Mouse (Mus musculus) bone marrow, adult 2 months (tissue): ENCODE measurements around the gene Pdxdc1. TPM values are rescaled to one million over a fixed set of nuclear protein-coding genes. Genes with fewer than 3 reads are reported as not detected.

Experiments used
- H3K27ac ChIP-seq: fragments of 200-500 bp; 2 replicates; pipeline ENCODE4 v1.5.1; 2012; ENCODE audit warnings: low read depth, mild to moderate bottlenecking, control low read depth, inconsistent platforms, low read length; ENCODE audit not compliant: control insufficient read depth, poor library complexity, insufficient read depth
- H3K4me1 ChIP-seq: fragments of 200-500 bp; 2 replicates; pipeline ENCODE4 v1.6.1; 2011; ENCODE audit warnings: low read length; ENCODE audit not compliant: control insufficient read depth, insufficient read depth
- H3K4me3 ChIP-seq: fragments of 200-500 bp; replicated peaks from 2 replicates; pipeline ENCODE3; 2011; ENCODE audit warnings: mild to moderate bottlenecking, low read depth, low read length, control low read depth; ENCODE audit not compliant: control insufficient read depth
- CTCF ChIP-seq: fragments of 200-500 bp; IDR thresholded peaks from 2 replicates; pipeline ENCODE4 v1.5.1; 2011; ENCODE audit warnings: low read length, control low read depth; ENCODE audit not compliant: control insufficient read depth, insufficient read depth
- POLR2A ChIP-seq: fragments of 200-500 bp; IDR thresholded peaks from 2 replicates; pipeline ENCODE4 v1.6.1; 2011; ENCODE audit warnings: low read depth, mild to moderate bottlenecking, control low read depth, low read length, borderline replicate concordance; ENCODE audit not compliant: control insufficient read depth
- WGBS: fragments of 180-500 bp; shearing (Covaris S2); methylation state at CpG from one replicate; pipeline ENCODE4 v1.1.7; 2018; 5-methylcytosine and 5-hydroxymethylcytosine counted together
- polyA plus RNA-seq: library from polyadenylated mRNA; stranded (reverse); fragments of >200 nt; gene quantifications from 2 replicates; pipeline ENCODE4 v1.2.4, GENCODE M21; 2011; ENCODE audit warnings: low replicate concordance; ENCODE audit not compliant: missing spikeins, insufficient read depth, insufficient read length

Pdxdc1 gene
- polyA plus RNA-seq, 1 experiment = 70.8 TPM

DNA sequence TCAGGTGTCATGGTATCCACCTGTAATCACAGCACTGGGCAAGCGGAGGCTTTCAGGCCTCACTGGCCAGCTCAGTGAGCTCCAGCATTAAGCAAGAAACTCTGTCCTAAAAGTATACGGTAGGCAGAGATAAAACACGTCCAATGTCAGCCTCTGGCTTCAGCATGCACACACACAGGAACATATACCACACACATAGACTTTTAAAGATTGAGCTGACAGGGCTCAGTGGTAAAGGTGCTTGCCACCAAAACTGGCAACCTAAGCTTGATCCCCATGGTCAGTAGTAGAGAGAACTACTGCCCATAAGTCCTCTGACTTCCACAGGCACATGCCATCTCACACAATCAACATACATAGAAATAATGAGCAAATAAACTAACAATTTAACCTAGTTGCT, 62.0 kb downstream of the Pdxdc1 start:
- no peak for TF ChIP-seq POLR2A
- no peak for TF ChIP-seq CTCF
- no peak overlapping the region for H3K27ac ChIP-seq
- no peaks in the 10 kb centered on the region for H3K4me1 ChIP-seq
- WGBS = 84% methylated on average over 3 of the region's 3 CpGs
- H3K4me3 ChIP-seq = no peak overlapping the region

DNA sequence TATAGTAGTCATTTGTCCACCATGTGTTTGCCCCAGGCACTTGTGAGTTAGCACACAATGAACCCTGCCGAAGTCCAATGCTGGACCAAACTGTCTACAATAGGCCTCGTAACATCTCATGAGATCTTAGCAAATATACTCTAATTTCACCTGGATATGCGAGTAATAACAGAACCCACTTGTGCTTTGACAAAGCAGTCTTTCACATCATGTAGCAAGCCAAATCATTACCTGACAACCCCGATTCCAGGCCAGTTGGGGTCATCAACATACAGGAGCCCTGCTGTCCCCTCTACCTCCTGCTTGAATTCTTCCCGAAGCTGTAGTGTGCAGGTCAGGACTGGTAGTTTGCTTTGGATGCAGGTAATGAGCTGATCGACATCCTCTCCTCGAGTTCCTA, 62.9 kb downstream of the Pdxdc1 start:
- 82% methylated on average over 7 of the region's 7 CpGs for WGBS
- TF ChIP-seq POLR2A = no peak
- no peak for TF ChIP-seq CTCF
- H3K27ac ChIP-seq = no peak overlapping the region

DNA sequence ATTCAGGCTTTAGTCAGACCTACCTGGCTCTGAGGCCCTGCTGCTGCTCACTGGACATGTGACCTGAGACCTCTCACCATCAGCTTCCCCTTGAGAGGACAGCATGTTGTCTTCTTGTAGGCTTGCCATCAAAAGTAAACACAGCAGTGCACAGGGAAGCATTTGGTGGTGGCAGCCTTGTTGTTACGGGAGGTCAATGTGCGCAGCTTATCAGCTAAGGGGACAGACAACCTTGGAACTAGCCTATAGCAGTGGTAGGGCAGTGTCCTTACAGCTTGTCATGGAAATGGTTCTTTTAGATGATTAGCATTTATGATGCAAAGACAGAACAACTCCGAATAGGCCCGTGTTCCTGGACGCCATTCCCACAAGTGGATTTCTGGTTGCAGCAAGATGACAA, 68.5 kb downstream of the Pdxdc1 start:
- no peaks in the 10 kb centered on the region for H3K4me1 ChIP-seq
- TF ChIP-seq CTCF (no peak), POLR2A (no peak)
- WGBS = 91% methylated on average over 5 of the region's 5 CpGs
- no peak overlapping the region for H3K27ac ChIP-seq
- no peak overlapping the region for H3K4me3 ChIP-seq

More for the DNA sequence above, 62.9 kb downstream of the Pdxdc1 start:
- Histone ChIP-seq H3K4me3 (no peak overlapping the region), H3K4me1 (no peaks in the 10 kb centered on the region)

DNA sequence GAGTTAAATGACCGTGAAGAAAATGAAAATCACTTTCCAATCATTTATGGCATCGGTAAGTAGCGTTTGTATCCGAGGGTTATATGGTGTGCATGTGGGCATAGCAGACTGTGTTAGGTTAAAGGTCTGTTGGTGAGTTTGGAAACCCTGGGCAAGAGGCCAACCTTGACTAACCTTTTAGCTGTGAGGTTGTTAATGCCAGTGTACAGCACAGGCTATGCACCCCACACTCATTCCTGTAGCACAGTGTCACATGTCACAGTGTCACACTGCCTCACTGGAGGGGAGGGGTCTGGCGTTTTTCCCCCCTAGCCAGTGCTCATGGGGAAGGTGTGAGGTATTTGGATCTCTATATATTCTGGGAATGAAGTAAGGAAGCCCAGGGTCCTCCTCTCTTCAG, 71.3 kb downstream of the Pdxdc1 start:
- H3K27ac ChIP-seq = no peak overlapping the region
- no peaks in the 10 kb centered on the region for H3K4me1 ChIP-seq
- H3K4me3 ChIP-seq = no peak overlapping the region
- TF ChIP-seq CTCF = no peak
- TF ChIP-seq POLR2A = no peak
- WGBS = 80% methylated on average over 5 of the region's 5 CpGs

DNA sequence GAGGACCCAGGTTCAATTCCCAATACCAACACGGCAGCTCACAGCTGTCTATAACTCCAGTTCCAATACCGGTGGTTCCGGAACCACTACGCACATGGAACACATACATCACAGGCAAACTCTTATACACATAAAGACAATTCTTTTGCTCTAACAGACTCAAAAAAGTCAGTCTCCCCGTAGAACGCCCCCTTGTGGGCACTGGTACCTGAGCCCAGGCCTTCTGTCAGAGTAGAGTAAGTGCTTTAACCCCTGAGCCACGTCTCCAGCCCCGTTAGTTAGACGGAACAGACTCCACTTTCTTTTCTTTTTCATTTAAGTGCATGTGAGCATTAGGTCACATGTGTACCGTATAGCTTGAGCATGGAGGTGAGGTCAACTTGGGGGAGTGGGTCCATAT, 72.5 kb downstream of the Pdxdc1 start:
- WGBS = 88% methylated on average over 10 of the region's 10 CpGs
- Histone ChIP-seq H3K4me3 (no peak overlapping the region), H3K27ac (no peak overlapping the region), H3K4me1 (no peaks in the 10 kb centered on the region)
- TF ChIP-seq CTCF (no peak), POLR2A (no peak)

DNA sequence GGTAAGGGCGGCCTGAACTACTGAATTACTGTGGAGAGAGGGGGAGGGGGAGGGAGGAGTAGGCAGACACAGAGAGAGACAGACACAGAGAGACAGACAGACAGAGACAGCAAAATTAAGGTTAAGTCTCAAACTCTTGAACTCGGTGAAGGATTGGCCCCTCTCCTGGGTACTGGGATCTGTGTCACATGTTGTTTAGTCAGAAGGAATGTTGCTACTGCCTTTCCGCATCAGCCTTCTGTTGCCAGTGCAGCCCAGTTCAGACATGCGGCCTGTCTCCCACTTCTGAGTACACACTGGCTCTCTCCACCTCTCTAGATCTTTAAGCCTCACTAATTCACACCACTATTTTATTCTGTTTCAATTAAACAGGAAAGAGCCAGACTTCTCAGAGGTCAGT, 76.4 kb downstream of the Pdxdc1 start:
- H3K4me1 ChIP-seq = no peaks in the 10 kb centered on the region
- 82% methylated on average over 4 of the region's 4 CpGs for WGBS
- TF ChIP-seq POLR2A = no peak
- no peak for TF ChIP-seq CTCF
- H3K4me3 ChIP-seq = no peak overlapping the region
- H3K27ac ChIP-seq = no peak overlapping the region

DNA sequence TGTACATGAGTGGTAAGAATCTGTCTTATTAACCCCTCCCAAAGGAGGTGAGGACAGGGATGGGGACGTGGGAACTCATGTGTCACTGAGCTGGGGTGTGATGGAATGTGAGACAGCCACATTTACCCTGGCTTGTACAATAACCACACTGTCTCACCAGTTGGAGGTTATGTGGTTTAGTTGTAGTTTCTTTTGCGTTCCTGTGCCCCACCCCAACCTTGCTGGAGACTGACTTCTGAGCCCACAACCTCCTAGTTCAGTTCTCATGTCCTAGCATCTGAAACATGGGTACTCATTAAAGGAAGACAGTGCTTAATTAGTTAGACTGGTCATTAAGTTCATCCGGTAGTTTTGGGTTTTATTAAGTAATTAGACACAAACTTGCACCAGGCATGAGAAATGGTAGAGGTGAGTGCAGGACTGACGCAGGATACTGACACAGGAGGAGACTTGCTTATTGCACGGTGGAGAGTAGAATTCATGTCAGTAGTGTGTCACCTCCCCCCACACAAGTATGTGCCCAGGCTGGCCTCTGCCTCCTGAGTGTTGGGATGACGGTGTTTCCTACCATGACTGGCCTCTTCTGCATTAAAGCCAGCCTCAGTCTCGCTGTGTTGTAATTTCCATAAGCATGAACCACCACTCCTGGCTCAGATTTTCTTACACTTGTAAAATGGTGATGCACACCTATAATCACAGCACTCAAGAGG, 77.0 kb downstream of the Pdxdc1 start:
- H3K4me3 ChIP-seq = no peak overlapping the region
- WGBS = 68% methylated on average over 7 of the region's 7 CpGs
- TF ChIP-seq POLR2A (no peak), CTCF (no peak)
- no peak overlapping the region for H3K27ac ChIP-seq
- no peaks in the 10 kb centered on the region for H3K4me1 ChIP-seq

DNA sequence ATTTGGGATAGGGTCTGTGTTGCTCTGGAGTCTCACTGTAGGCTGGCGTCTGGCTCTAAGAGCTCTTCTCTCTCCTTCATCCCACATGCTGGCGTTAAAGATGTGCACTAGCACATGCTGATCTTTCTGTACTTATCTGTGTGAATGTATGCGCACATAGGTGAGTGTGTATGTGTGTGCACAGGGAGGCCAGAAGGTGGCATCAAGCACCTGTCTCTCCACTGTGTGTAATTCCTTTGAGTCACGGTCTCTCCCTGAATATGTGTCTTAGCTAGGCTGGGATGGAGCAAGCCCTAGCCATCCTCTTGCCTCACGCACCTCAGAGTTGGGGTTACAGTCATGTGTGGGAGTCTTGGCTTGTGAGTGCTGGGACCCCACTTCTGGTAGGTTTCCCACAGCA, 82.2 kb downstream of the Pdxdc1 start:
- peaks cover 3% of the 10 kb centered on the region; the same call in 1 of the 2 replicates for H3K4me1 ChIP-seq
- no peak overlapping the region for H3K27ac ChIP-seq
- H3K4me3 ChIP-seq = no peak overlapping the region
- TF ChIP-seq CTCF (no peak), POLR2A (no peak)
- 85% methylated on average over 5 of the region's 5 CpGs for WGBS

DNA sequence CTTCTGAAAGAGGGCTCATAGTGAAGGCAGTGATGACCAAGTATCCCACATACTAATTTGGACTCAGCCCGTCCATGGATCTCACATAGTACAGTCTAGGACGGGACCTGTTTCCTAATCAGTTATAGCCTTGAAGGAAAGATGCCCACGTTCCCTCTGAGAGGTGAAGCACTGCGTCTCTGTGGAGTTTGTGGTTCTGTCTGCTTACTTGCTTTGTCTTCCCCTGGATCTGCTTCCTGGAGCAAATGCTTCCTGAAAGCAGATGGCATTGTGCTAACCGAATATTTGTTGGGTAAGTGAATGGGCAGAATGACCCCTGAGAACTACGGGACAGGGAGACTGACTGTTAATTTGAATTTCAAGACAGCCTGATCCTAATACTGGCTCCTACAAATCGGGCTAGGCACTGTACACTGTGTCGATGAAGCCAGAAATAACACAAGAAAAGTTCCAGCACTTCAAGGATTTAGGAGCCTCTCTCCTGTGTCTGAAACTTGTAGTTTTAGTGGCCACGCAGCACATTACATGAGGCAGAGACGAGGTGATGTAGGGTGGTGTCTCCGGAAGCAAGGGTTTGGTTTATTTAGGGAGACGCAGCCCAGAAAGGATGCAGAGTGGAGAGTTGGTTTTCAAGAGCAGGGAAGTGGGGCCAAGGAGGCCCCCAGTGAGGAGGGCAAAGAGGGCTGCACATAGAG, 83.0 kb downstream of the Pdxdc1 start:
- Histone ChIP-seq H3K27ac (no peak overlapping the region), H3K4me1 (peaks cover 3% of the 10 kb centered on the region; the same call in 1 of the 2 replicates), H3K4me3 (peak overlapping the region; percentile 81)
- WGBS = 5% methylated on average over 12 of the region's 12 CpGs
- TF ChIP-seq POLR2A (no peak), CTCF (no peak)

DNA sequence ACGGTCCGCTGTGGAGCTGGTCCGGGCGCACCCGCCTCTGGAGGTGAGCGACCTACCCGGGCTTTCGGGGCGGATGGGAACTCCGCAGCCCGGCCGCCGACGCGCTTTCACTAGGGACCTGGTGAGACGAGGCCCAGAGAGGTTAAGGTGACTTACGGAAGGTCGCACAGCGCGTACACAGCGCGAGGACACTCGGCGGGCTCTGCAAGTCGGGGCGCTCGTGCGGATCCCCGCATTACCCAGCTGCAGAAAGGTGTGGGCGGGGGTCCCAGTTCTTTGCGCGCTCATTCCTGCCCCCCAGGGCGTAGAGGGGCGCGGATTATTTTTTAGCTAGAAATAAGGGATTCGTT, 83.6 kb downstream of the Pdxdc1 start:
- under 1% methylated on average over 35 of the region's 36 CpGs for WGBS
- TF ChIP-seq CTCF (no peak), POLR2A (no peak)
- H3K4me1 ChIP-seq = peaks cover 3% of the 10 kb centered on the region; the same call in 1 of the 2 replicates
- peak overlapping the region; percentile 71 for H3K27ac ChIP-seq
- H3K4me3 ChIP-seq = peak overlapping the region; percentile 81
